Mouse (Mus musculus): ENCODE results near the gene Syngr2. TPM values are rescaled to one million over a fixed set of nuclear protein-coding genes. Genes with fewer than 3 reads are reported as not detected.
A peak's percentile ranks its signal among the peaks of the same experiment; 100 is the strongest.

Gene Syngr2
- polyA plus RNA-seq, 1 experiment = 188 TPM

DNA sequence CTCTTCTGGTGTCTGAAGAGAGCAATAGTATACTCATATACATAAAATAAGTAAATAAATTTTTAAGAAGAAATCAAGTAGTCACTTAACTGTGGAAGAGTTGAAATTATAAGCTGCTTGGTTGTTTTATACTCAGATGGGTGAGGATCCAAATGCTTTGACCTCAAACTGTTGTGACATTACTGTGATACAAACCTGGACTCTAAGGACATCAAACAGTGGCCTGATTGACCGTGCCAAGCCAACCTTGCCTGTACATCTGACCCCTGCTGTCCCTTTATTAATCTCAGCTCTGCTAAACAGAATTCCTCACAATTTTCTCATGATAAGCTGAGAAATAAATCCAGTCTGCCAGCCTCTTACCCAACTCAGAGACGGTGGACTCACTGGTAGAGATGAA, 36.2 kb downstream of the Syngr2 start:
- DNase-seq (ENCODE audit: low read depth in 1 of 2, low spot score in 2 of 2) = no peak
- Histone ChIP-seq H3K27me3 (ENCODE audit: control insufficient read depth, insufficient read depth, low read length) (no peaks in the 10 kb centered on the region), H3K36me3 (ENCODE audit: control insufficient read depth, insufficient read depth, low read length) (no peaks in the 10 kb centered on the region), H3K4me3 (ENCODE audit: extremely low read depth, insufficient read depth, insufficient read length) (no peak overlapping the region), H3K4me1 (ENCODE audit: control insufficient read depth, insufficient read depth, insufficient read length) (peaks cover 8% of the 10 kb centered on the region; the same call in 1 of the 2 replicates), H3K27ac (ENCODE audit: insufficient read depth, low read length) (no peak overlapping the region)
- TF ChIP-seq POLR2A (IDR thresholded peaks at IDR 0.05; ENCODE audit: low read depth, low read length) (no peak), CTCF (IDR thresholded peaks at IDR 0.05; ENCODE audit: extremely low read depth, insufficient read depth, insufficient read length, insufficient replicate concordance) (no peak)
- WGBS = 97% methylated on average over 2 of the region's 2 CpGs

DNA sequence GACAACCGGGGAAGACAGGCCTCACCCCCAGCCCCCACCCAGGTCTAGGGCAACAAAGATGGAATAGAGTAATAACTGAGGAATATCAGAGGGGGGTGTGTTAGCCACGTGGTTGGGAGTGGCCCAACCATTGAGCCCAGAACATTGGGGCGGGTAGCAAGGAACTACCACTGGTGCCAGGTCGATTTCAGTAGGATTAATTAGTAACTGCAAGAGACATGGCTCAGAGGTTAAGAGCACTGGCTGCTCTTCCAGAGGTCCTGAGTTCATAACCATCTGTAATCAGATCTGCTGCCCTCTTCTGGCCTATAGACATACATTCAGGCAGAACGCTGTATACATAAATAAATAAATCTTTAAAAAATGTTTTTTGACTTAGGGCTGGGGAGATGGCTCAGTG, 37.2 kb downstream of the Syngr2 start:
- no peak for DNase-seq (ENCODE audit: low read depth in 1 of 2, low spot score in 2 of 2)
- 61% methylated on average over 5 of the region's 5 CpGs for WGBS
- H3K4me3 ChIP-seq (ENCODE audit: extremely low read depth, insufficient read depth, insufficient read length) = no peak overlapping the region
- H3K36me3 ChIP-seq (ENCODE audit: control insufficient read depth, insufficient read depth, low read length) = no peaks in the 10 kb centered on the region
- no peaks in the 10 kb centered on the region for H3K27me3 ChIP-seq (ENCODE audit: control insufficient read depth, insufficient read depth, low read length)
- peaks cover 8% of the 10 kb centered on the region; the same call in 1 of the 2 replicates for H3K4me1 ChIP-seq (ENCODE audit: control insufficient read depth, insufficient read depth, insufficient read length)
- TF ChIP-seq CTCF (IDR thresholded peaks at IDR 0.05; ENCODE audit: extremely low read depth, insufficient read depth, insufficient read length, insufficient replicate concordance) = no peak
- TF ChIP-seq POLR2A (IDR thresholded peaks at IDR 0.05; ENCODE audit: low read depth, low read length) = no peak
- peak overlapping the region; percentile 11; the same call in 1 of the 2 replicates for H3K27ac ChIP-seq (ENCODE audit: insufficient read depth, low read length)

DNA sequence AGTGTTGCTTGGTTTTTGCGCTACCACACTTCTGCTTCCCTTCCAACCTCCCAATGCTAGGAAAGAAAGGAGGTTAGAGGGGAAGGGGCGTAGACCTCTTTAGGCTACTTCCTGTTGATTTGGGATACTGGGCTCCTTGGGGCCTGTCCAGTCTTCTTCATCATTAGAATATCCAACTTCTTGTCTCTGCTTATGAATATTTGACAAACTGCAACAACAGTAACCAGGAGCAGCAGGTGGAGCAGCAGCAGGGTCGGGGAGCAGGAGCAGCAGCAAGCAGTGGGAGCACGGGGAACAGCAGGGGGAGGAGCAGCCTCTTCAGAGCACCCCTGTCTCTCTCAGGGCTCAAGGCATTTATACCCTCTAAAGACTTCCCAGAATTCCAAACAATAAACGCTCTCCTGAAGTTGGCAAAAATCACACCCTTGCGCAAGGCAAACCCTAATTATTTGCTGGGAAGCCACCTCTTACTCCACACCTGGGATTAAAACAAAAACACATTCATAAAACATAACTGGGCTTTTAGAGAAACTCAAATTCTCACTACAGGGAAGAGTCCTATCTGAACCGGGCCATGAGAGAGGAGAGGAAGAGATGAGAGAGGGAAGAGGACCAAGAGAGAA, 38.2 kb downstream of the Syngr2 start:
- no peak for TF ChIP-seq CTCF (IDR thresholded peaks at IDR 0.05; ENCODE audit: extremely low read depth, insufficient read depth, insufficient read length, insufficient replicate concordance)
- no peak for TF ChIP-seq POLR2A (IDR thresholded peaks at IDR 0.05; ENCODE audit: low read depth, low read length)
- Histone ChIP-seq H3K27me3 (ENCODE audit: control insufficient read depth, insufficient read depth, low read length) (no peaks in the 10 kb centered on the region), H3K4me3 (ENCODE audit: extremely low read depth, insufficient read depth, insufficient read length) (peak overlapping the region; percentile 95), H3K27ac (ENCODE audit: insufficient read depth, low read length) (peak overlapping the region; percentile 97), H3K4me1 (ENCODE audit: control insufficient read depth, insufficient read depth, insufficient read length) (peaks cover 8% of the 10 kb centered on the region; the same call in 1 of the 2 replicates), H3K36me3 (ENCODE audit: control insufficient read depth, insufficient read depth, low read length) (peaks cover under 1% of the 10 kb centered on the region; the same call in 1 of the 2 replicates)
- WGBS = 73% methylated on average over 7 of the region's 7 CpGs
- no peak for DNase-seq (ENCODE audit: low read depth in 1 of 2, low spot score in 2 of 2)

DNA sequence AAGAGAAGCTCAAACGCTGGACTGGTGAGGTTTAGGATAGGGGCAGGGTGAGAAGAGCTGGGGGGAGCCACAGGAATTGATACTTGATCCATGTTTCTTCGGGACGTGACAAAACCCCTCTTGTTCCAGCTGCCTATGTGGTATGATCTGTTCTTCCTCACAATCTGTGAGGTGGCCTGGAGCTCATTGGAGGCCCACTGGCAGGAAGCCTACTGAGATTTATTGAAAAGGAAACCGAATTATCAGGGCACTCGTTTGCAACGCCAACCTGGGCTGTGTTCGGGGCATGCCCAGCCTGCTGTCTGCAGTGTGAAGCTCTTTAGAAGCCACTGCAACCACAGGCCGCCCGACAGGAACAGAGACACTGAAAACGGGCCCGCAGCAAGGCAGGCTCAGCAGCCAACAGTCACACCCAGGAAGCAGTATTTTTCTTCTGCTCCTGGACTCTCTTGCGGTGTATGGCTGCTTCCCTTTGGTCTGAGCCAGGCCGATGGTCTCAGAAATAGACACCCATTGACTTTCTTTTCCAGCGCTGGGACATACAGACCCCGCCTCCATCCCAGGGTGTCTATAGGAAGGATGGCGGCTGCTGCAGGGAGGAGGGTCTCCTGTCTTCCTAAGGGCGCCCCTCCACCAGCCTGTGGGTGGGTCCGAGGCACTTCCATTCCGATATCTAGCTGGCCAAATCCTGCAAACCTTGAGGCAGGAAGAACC, 39.0 kb downstream of the Syngr2 start:
- DNase-seq (ENCODE audit: low read depth in 1 of 2, low spot score in 2 of 2) = peak in 1 of 2 experiments; percentile 63
- H3K4me1 ChIP-seq (ENCODE audit: control insufficient read depth, insufficient read depth, insufficient read length) = peaks cover 8% of the 10 kb centered on the region; the same call in 1 of the 2 replicates

DNA sequence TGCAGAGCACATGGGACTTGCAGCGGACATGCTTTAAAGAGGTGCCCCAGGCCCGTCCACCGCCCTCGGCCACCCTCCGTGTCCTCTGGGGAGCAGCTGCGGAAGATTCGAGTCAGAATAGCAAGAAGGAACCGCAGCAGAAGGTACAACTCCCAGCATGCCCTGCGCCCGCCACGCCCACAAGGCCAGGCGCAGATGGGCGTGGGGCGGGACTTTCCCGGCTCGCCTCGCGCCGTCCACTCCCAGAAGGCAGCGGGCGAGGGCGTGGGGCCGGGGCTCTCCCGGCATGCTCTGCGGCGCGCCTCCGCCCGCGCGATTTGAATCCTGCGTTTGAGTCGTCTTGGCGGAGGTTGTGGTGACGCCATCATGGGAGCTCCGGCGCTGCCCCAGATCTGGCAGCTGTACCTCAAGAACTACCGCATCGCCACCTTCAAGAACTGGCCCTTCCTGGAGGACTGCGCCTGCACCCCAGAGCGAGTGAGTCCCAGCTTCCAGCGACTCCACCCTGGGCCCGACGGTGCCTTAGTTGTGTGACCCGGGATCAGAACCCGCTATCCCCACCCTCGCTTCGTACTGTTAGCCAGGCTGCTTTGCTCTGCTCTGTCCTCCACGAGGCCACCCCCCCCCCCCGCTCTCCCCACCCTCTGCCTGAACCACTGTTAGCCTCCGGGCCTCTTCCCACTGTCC, 39.7 kb downstream of the Syngr2 start, which contains the start of gene Birc5:
TSS of gene Birc5 (plus strand) at position 267 of the 687 bp plus-strand sequence.
- Histone ChIP-seq H3K4me3 (ENCODE audit: extremely low read depth, insufficient read depth, insufficient read length) (peak within 1 kb of the TSS; percentile 95), H3K4me1 (ENCODE audit: control insufficient read depth, insufficient read depth, insufficient read length) (peaks cover 8% of the 10 kb centered on the region; the same call in 1 of the 2 replicates), H3K27me3 (ENCODE audit: control insufficient read depth, insufficient read depth, low read length) (no peaks in the 10 kb centered on the region), H3K27ac (ENCODE audit: insufficient read depth, low read length) (peak within 1 kb of the TSS; percentile 97), H3K36me3 (ENCODE audit: control insufficient read depth, insufficient read depth, low read length) (peaks cover 1% of the 10 kb centered on the region; the same call in 1 of the 2 replicates)
- TF ChIP-seq CTCF (IDR thresholded peaks at IDR 0.05; ENCODE audit: extremely low read depth, insufficient read depth, insufficient read length, insufficient replicate concordance) = no peak
- TF ChIP-seq POLR2A (IDR thresholded peaks at IDR 0.05; ENCODE audit: low read depth, low read length) = peak; percentile 94
- DNase-seq (ENCODE audit: low read depth in 1 of 2, low spot score in 2 of 2) = peak; percentile 91 to 97
- under 1% methylated on average over 51 of the region's 51 CpGs for WGBS

More for the DNA sequence above, 39.0 kb downstream of the Syngr2 start:
- Histone ChIP-seq H3K4me3 (ENCODE audit: extremely low read depth, insufficient read depth, insufficient read length) (peak overlapping the region; percentile 95), H3K27ac (ENCODE audit: insufficient read depth, low read length) (peak overlapping the region; percentile 97), H3K36me3 (ENCODE audit: control insufficient read depth, insufficient read depth, low read length) (peaks cover 1% of the 10 kb centered on the region; the same call in 1 of the 2 replicates), H3K27me3 (ENCODE audit: control insufficient read depth, insufficient read depth, low read length) (no peaks in the 10 kb centered on the region)
- 4% methylated on average over 19 of the region's 19 CpGs for WGBS
- TF ChIP-seq POLR2A (IDR thresholded peaks at IDR 0.05; ENCODE audit: low read depth, low read length) = no peak; the same call in 1 of the 2 replicates
- TF ChIP-seq CTCF (IDR thresholded peaks at IDR 0.05; ENCODE audit: extremely low read depth, insufficient read depth, insufficient read length, insufficient replicate concordance) = no peak

DNA sequence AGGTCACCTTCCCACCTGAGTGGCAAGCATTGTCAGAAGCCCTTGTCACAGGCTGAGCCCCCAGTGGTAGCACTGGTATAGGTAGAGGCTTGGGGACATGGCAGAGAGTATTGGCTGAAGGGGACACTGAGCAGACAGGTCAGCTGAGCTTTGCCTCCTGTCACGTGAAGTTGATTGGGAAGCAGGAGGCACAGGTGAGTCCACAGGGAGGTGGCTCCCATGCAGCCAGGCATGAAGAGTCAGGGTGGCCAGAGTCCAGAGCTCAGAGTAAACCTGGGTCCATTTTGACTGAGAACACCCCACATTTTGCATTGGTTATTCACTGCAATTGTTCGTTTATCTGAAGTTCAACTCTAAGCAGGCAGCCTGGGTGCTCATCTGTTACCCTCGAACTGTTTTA, 43.4 kb downstream of the Syngr2 start:
- Histone ChIP-seq H3K27ac (ENCODE audit: insufficient read depth, low read length) (no peak overlapping the region), H3K36me3 (ENCODE audit: control insufficient read depth, insufficient read depth, low read length) (peaks cover 1% of the 10 kb centered on the region; the same call in 1 of the 2 replicates)
- DNase-seq (ENCODE audit: low read depth in 1 of 2, low spot score in 2 of 2) = no peak

More for the DNA sequence above, 43.4 kb downstream of the Syngr2 start:
- Histone ChIP-seq H3K4me1 (ENCODE audit: control insufficient read depth, insufficient read depth, insufficient read length) (peaks cover 4% of the 10 kb centered on the region; the same call in 1 of the 2 replicates), H3K4me3 (ENCODE audit: extremely low read depth, insufficient read depth, insufficient read length) (no peak overlapping the region), H3K27me3 (ENCODE audit: control insufficient read depth, insufficient read depth, low read length) (no peaks in the 10 kb centered on the region)
- WGBS = 91% methylated on average over 3 of the region's 3 CpGs
- TF ChIP-seq CTCF (IDR thresholded peaks at IDR 0.05; ENCODE audit: extremely low read depth, insufficient read depth, insufficient read length, insufficient replicate concordance) (no peak), POLR2A (IDR thresholded peaks at IDR 0.05; ENCODE audit: low read depth, low read length) (no peak)

Measured in spleen, adult 2 months (tissue).